Mouse (Mus musculus) intestine, embryonic 14.5 days (tissue): ENCODE results near the gene Fbxl14. TPM values are rescaled to one million over a fixed set of nuclear protein-coding genes. Genes with fewer than 3 reads are reported as not detected.

Source experiments
- ATAC-seq: fragments of 200-750 bp; cut with Nextera tagmentation; replicated peaks from 2 replicates; pipeline ENCODE4 v1.8.0; 2017; ENCODE audit warnings: low read depth, moderate number of reproducible peaks, moderate TSS enrichment, moderate library complexity; ENCODE audit not compliant: low FRiP score, low TSS enrichment
- DNase-seq: peaks from one replicate; pipeline ENCODE4 v3.0.0-alpha.2; 2018; ENCODE audit warnings: low spot score
- H3K27ac ChIP-seq: fragments of 300-500 bp; sonication (generic); 2 replicates; pipeline ENCODE4 v1.5.1; 2014; ENCODE audit warnings: low read depth, mild to moderate bottlenecking, control low read depth
- H3K27me3 ChIP-seq: fragments of 300-500 bp; sonication (generic); replicated peaks from 2 replicates; pipeline ENCODE4 v1.6.1; 2014; ENCODE audit warnings: low read length, control low read depth; ENCODE audit not compliant: control insufficient read depth, insufficient read depth
- H3K36me3 ChIP-seq: fragments of 300-500 bp; sonication (generic); 2 replicates; pipeline ENCODE4 v1.6.1; 2014; ENCODE audit warnings: low read length, control low read depth; ENCODE audit not compliant: control insufficient read depth, insufficient read depth
- H3K4me1 ChIP-seq: fragments of 300-500 bp; sonication (generic); replicated peaks from 2 replicates; pipeline ENCODE4 v1.6.1; 2014; ENCODE audit warnings: low read length, control low read depth, mixed read lengths; ENCODE audit not compliant: control insufficient read depth, insufficient read depth
- H3K4me2 ChIP-seq: fragments of 300-500 bp; sonication (generic); 2 replicates; pipeline ENCODE4 v1.6.1; 2014; ENCODE audit warnings: low read length
- H3K4me3 ChIP-seq: fragments of 300-500 bp; sonication (generic); 2 replicates; pipeline ENCODE4 v1.5.1; 2014; ENCODE audit warnings: low read depth, low read length, control low read depth, mixed read lengths
- H3K9ac ChIP-seq: fragments of 300-500 bp; sonication (generic); 2 replicates; pipeline ENCODE4 v1.6.1; 2014; ENCODE audit warnings: mild to moderate bottlenecking, low read length
- H3K9me3 ChIP-seq: fragments of 300-500 bp; sonication (generic); 2 replicates; pipeline ENCODE4 v1.6.1; 2016; ENCODE audit warnings: low read length, control low read depth; ENCODE audit not compliant: control insufficient read depth
- WGBS: fragments of 180-500 bp; shearing (Covaris S2); extraction: QIAGEN DNeasy Blood & Tissue Kit; methylation state at CpG from one replicate; pipeline ENCODE4 v1.1.7; 2014; 5-methylcytosine and 5-hydroxymethylcytosine counted together
- polyA plus RNA-seq: library from polyadenylated mRNA; unstranded; fragments of >200 nt; fragmentation: Nextera tagmentation; extraction: Ambion mirVana; gene quantifications from 2 replicates; pipeline ENCODE4 v1.2.1, GENCODE M21; 2014

Gene Fbxl14
- polyA plus RNA-seq, 1 experiment from 2014 or later, result 6.4 TPM

DNA sequence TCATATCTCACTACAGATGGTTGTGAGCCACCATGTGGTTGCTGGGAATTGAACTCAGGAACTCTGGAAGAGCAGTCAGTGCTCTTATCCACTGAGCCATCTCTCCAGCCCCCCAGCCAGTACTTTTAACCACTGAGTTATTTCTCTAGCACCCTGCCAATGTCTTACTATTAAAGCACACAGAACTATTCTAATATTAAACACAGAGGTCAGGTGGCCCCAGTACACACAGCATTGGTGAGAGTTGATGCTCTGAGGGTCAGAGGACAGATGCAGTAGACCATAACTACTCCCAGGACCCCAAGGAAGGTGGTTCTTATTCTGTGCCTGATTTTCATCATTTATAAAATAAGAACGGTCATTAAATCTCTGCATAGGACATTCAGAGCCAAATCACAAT is 13.3 kb upstream of the Fbxl14 start:
- 89% methylated on average over 1 of the region's 1 CpGs for WGBS
- no peak overlapping the region for H3K27ac ChIP-seq
- no peak overlapping the region for H3K9ac ChIP-seq
- no peak overlapping the region for H3K4me2 ChIP-seq
- no peaks in the 10 kb centered on the region for H3K36me3 ChIP-seq
- no peak for DNase-seq
- H3K4me1 ChIP-seq, result peaks cover 3% of the 10 kb centered on the region; the same call in 1 of the 2 replicates
- no peaks in the 10 kb centered on the region for H3K27me3 ChIP-seq
- no peak for ATAC-seq
- no peak overlapping the region for H3K4me3 ChIP-seq
- H3K9me3 ChIP-seq, result no peaks in the 10 kb centered on the region

DNA sequence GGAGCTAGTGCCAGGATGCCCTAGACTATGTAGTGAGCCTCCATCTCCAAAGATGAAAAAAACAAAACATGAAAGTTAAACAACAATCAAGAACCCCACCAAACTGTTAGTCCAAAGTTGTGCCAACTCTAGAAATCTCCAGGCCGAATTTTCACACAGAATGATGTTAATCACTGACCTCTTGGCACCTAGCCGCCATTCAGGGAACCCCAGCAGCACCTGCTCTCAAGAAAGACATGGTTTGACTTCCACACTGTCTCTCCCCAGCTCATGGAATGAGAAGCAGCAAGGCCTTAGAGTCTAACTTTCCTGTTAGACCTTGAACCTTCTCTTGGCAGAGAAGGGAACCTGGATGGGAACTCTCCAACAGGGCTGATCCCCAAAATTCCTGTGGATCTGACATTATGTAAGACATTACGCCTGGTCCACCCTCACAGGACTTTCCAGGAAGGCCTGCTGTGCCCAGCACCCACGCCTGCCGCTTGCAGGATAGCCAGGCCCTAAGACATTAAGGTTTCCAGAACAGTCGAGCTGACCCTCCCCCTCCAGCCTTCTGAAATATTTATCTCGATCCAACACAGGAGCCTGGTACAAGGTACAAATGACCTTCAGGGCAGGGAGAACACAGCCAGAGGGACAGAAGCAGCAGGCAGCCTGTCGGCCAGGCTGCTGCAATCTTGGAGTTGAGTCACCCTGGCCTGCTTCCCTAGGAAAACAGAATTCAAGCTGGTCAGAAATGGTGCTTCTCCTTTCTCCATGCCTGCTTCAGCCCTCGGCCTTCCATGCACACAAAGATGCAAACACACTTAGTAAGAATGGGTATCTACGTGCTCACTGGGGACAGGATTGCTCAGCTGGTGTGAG is 12.3 kb upstream of the Fbxl14 start:
- Histone ChIP-seq H3K4me1 (peaks cover 3% of the 10 kb centered on the region; the same call in 1 of the 2 replicates), H3K27ac (no peak overlapping the region), H3K4me2 (no peak overlapping the region), H3K36me3 (no peaks in the 10 kb centered on the region), H3K27me3 (no peaks in the 10 kb centered on the region), H3K9ac (no peak overlapping the region), H3K9me3 (no peaks in the 10 kb centered on the region), H3K4me3 (no peak overlapping the region)
- DNase-seq (no peak), ATAC-seq (no peak)
- WGBS, result 54% methylated on average over 10 of the region's 10 CpGs

DNA sequence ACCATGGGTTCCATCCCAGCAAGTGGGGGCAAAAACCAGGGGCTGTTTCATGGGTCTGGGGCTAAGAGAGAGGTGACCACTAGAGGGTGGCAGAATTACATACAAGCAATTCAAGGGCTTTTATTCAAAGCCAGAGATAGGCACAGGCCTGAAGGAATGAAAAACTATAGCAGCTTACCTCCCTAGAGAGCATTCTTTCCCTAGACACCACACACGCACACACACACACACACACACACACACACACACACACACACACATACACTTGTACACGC is 11.7 kb upstream of the Fbxl14 start:
- H3K4me2 ChIP-seq, result no peak overlapping the region
- H3K36me3 ChIP-seq, result no peaks in the 10 kb centered on the region
- DNase-seq (no peak), ATAC-seq (no peak)
- peaks cover 3% of the 10 kb centered on the region; the same call in 1 of the 2 replicates for H3K4me1 ChIP-seq
- H3K27me3 ChIP-seq, result no peaks in the 10 kb centered on the region
- H3K9ac ChIP-seq, result no peak overlapping the region
- H3K9me3 ChIP-seq, result no peaks in the 10 kb centered on the region
- H3K4me3 ChIP-seq, result no peak overlapping the region
- 84% methylated on average over 2 of the region's 2 CpGs for WGBS
- no peak overlapping the region for H3K27ac ChIP-seq

DNA sequence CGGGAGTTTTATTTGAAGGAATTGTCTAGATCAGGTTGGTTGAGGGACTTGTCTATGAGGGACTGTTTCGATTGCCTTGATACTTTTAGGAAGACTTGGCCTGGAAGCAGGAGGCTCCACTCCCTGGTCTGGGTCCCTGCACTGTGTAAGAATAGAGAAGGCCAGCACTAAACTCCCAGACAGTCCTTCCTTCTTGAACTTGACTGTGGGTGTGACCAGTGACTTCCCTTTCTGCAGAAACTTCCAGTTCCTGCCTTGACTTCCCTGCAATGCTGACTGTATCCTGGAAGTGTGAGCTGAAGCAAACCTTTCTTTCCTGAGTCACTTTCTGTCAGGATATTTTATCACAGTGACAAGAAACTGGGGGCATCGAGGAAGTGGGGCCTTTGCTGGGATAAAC is 8.7 kb upstream of the Fbxl14 start:
- Histone ChIP-seq H3K36me3 (no peaks in the 10 kb centered on the region), H3K27me3 (no peaks in the 10 kb centered on the region), H3K4me2 (no peak overlapping the region), H3K27ac (no peak overlapping the region), H3K9me3 (no peaks in the 10 kb centered on the region), H3K4me3 (no peak overlapping the region), H3K9ac (no peak overlapping the region), H3K4me1 (peaks cover 3% of the 10 kb centered on the region; the same call in 1 of the 2 replicates)
- no peak for DNase-seq
- ATAC-seq, result no peak
- WGBS, result 85% methylated on average over 3 of the region's 3 CpGs

- Histone ChIP-seq H3K9me3 (no peaks in the 10 kb centered on the region), H3K27ac (no peak overlapping the region), H3K4me3 (no peak overlapping the region), H3K27me3 (no peaks in the 10 kb centered on the region), H3K4me1 (peaks cover 4% of the 10 kb centered on the region; the same call in 1 of the 2 replicates), H3K36me3 (no peaks in the 10 kb centered on the region), H3K4me2 (no peak overlapping the region), H3K9ac (no peak overlapping the region)
- 38% methylated on average over 5 of the region's 5 CpGs for WGBS
- no peak for ATAC-seq
- peak; percentile 71 for DNase-seq
These were observed 7.3 kb upstream of the Fbxl14 start for GRCm38 (mm10) chr6:119472135-119472534.

- H3K27ac ChIP-seq, result no peak overlapping the region
- no peaks in the 10 kb centered on the region for H3K9me3 ChIP-seq
- H3K4me2 ChIP-seq, result no peak overlapping the region
- no peaks in the 10 kb centered on the region for H3K27me3 ChIP-seq
- no peak overlapping the region for H3K4me3 ChIP-seq
- DNase-seq, result no peak
- H3K9ac ChIP-seq, result no peak overlapping the region
- H3K36me3 ChIP-seq, result no peaks in the 10 kb centered on the region
- H3K4me1 ChIP-seq, result peaks cover 6% of the 10 kb centered on the region
- no peak for ATAC-seq
- WGBS, result 73% methylated on average over 3 of the region's 3 CpGs
These were observed 6.8 kb upstream of the Fbxl14 start for GRCm38 (mm10) chr6:119472705-119473104.

DNA sequence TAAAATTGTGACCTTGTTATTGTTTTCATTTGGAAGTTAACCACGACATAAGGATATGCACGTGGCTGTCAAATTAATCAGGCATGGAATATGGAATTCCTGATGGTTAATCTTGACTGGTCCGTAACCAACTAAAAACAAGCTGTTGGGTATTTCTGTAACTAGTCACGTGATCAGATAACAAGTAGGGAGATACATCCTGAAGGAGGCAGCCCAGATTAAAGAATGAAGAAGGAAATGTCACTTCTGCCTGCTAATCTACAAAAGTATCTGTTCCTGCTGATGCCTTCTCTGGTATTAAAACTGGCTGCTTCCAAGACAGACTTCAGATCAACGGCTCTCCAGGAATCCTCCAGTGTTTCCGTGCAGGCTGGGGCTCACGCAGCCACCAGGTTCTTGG is 6.0 kb upstream of the Fbxl14 start:
- H3K4me2 ChIP-seq, result no peak overlapping the region
- no peak overlapping the region for H3K4me3 ChIP-seq
- H3K4me1 ChIP-seq, result peaks cover 14% of the 10 kb centered on the region
- H3K27ac ChIP-seq, result no peak overlapping the region
- DNase-seq (no peak), ATAC-seq (no peak)
- no peaks in the 10 kb centered on the region for H3K36me3 ChIP-seq
- no peaks in the 10 kb centered on the region for H3K9me3 ChIP-seq
- WGBS, result 81% methylated on average over 7 of the region's 7 CpGs
- H3K27me3 ChIP-seq, result no peaks in the 10 kb centered on the region
- H3K9ac ChIP-seq, result no peak overlapping the region

DNA sequence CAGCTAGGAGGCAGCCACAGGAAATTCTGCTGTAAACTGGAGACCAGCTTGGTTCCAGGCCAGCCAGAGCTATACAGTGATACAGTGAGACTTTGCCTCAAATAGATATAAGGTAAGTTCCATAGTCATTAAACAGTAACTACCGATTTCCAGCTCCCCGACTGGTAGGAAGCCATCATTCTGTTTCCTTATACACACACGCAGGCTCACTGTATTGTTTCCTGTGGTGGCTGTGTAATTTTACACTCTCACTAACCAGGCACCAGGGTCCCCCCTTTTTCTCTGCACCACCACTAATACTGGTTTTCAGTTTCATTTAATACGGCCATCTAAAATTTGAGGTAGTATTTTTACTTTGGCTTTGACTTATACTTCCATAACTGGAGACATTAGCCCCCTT is 5.5 kb upstream of the Fbxl14 start:
- WGBS, result 76% methylated on average over 4 of the region's 4 CpGs
- Histone ChIP-seq H3K4me3 (no peak overlapping the region), H3K27ac (no peak overlapping the region), H3K36me3 (no peaks in the 10 kb centered on the region), H3K9ac (no peak overlapping the region), H3K9me3 (no peaks in the 10 kb centered on the region), H3K27me3 (no peaks in the 10 kb centered on the region), H3K4me2 (no peak overlapping the region), H3K4me1 (peaks cover 16% of the 10 kb centered on the region)
- DNase-seq (no peak), ATAC-seq (no peak)

DNA sequence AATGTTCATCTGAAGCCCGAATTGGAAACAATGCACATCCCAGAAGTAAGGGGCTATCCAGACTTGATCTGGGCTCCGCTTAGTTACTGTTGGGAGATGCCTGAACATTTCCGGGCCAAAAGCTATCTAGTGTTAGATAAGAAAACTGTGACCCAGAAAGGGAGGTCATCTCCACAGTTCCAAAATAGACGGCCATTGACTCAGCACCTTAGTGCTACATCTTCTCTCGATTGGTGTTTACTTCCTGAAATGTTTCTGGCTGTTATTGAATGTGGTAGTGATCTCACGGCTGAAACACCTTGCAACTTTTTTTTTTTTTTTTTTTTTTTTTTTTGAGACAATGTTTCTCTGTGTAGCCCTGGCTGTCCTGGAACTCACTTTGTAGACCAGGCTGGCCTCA is 3.5 kb upstream of the Fbxl14 start:
- H3K4me2 ChIP-seq, result no peak overlapping the region
- H3K9ac ChIP-seq, result no peak overlapping the region
- no peak overlapping the region for H3K27ac ChIP-seq
- 79% methylated on average over 6 of the region's 6 CpGs for WGBS
- H3K36me3 ChIP-seq, result no peaks in the 10 kb centered on the region
- H3K9me3 ChIP-seq, result no peaks in the 10 kb centered on the region
- no peak for ATAC-seq
- no peak overlapping the region for H3K4me3 ChIP-seq
- H3K4me1 ChIP-seq, result peaks cover 16% of the 10 kb centered on the region
- no peaks in the 10 kb centered on the region for H3K27me3 ChIP-seq
- DNase-seq, result no peak
